Comparison of ENCODE assay signal across 11 mouse cellular contexts in the genomic region with DNA sequence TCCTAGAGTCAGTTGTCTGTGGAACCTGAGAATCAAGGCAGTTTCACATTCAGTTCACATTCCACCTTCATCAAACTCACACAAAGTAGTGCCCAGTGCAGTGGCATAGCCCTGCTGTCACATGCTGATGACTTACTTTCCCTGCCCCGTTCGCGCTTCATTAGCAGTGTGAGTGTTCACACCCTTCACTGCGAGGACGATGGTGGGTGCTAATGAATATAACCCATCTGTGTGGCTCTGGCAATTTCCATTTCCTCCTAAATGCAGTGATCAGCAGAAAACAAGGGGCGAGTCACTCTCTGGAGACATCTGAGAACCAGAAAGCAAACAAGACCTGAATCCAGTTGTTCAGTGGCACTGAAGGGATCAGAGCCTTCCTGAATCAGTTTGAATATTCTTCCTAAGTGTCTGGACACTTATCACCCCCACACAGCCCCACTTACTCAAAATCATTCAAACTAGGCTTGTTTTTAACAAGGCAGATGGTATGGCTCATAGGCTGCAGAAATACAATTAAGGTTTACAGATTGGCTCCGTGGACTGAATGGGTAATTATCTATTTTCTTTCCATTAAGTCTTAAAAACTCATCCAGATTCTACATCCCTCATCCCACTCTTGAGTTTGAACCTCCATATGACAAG.
DNase-seq lines count a peak whose midpoint lies in the region; ATAC-seq and TF ChIP-seq lines count a peak whose summit lies in the region.
"Had no signal": no experiment of that assay in that cellular context is flagged by ENCODE, and none has a peak within 500 bp of the region (broad histone marks: within the 10 kb centered on the region; RNA-seq: fewer than 3 reads in every experiment).

No protein-coding gene starts in this region.

- H3K27me3 ChIP-seq in CH12.LX (replicated peaks) = no peaks in the 10 kb centered on the region
- H3K27me3 ChIP-seq in forebrain, embryonic 16.5 days (replicated peaks; ENCODE audit: control insufficient read depth, insufficient read depth, low read length) = no peaks in the 10 kb centered on the region
- no peaks in the 10 kb centered on the region for H3K27me3 ChIP-seq in midbrain, embryonic 14.5 days (ENCODE audit: control insufficient read depth, insufficient read depth, low read length)
- H3K27me3 ChIP-seq: liver, embryonic 15.5 days had no signal

- TF ChIP-seq RAD21 in CH12.LX (IDR thresholded peaks at IDR 0.05; ENCODE audit: low read depth, low read length) = no peak

- H3K4me1 ChIP-seq in CH12.LX (ENCODE audit: control insufficient read depth in 1 of 2, insufficient read depth in 2 of 2) = peaks cover 7 to 8% of the 10 kb centered on the region in 2 experiments
- peaks cover 19% of the 10 kb centered on the region for H3K4me1 ChIP-seq in forebrain, embryonic 16.5 days (replicated peaks; ENCODE audit: control insufficient read depth, insufficient read depth, low read length)
- peaks cover 16% of the 10 kb centered on the region for H3K4me1 ChIP-seq in midbrain, embryonic 14.5 days (ENCODE audit: control insufficient read depth, insufficient read depth, low read length)
- H3K4me1 ChIP-seq: liver, embryonic 15.5 days had no signal

- dilution Hi-C loops in CH12.LX (cut with MboI; ENCODE audit: extremely low pct_ligation_motif_present, extremely low pct_unique_long_range_greater_than_20kb, low sequenced_read_pairs) = no loop called here

- no peaks in the 10 kb centered on the region for H3K9me3 ChIP-seq in CH12.LX (replicated peaks; ENCODE audit: low read length)
- H3K9me3 ChIP-seq in forebrain, embryonic 16.5 days (ENCODE audit: control insufficient read depth, low read length) = no peaks in the 10 kb centered on the region
- H3K9me3 ChIP-seq in midbrain, embryonic 14.5 days (ENCODE audit: control insufficient read depth, low read length) = no peaks in the 10 kb centered on the region
- H3K9me3 ChIP-seq: liver, embryonic 15.5 days had no signal

- no peak overlapping the region for H3K27ac ChIP-seq in CH12.LX (ENCODE audit: insufficient read depth, low read depth)
- peak overlapping the region; percentile 88 for H3K27ac ChIP-seq in forebrain, embryonic 16.5 days (ENCODE audit: low read length)
- H3K27ac ChIP-seq in midbrain, embryonic 14.5 days (replicated peaks; ENCODE audit: low read depth, low read length) = no peak overlapping the region
- H3K27ac ChIP-seq: liver, embryonic 15.5 days had no signal

- in situ Hi-C loops in CH12.LX (cut with MboI; ENCODE audit: low pct_ligation_motif_present, low pct_unique_long_range_greater_than_20kb, low sequenced_read_pairs) = no loop called here

- WGBS in forebrain, embryonic 16.5 days = 37% methylated on average over 7 of the region's 7 CpGs
- WGBS in midbrain, embryonic 14.5 days = 26% methylated on average over 7 of the region's 7 CpGs

- DNase-seq in embryo, embryonic 11 days = peak; percentile 33
- DNase-seq in embryo, embryonic 10 days (ENCODE audit: low spot score) = no peak
- DNase-seq in CH12.LX (ENCODE audit: extremely low read depth) = peak; percentile 15
- peak; percentile 22 for DNase-seq in midbrain, embryonic 14.5 days
- DNase-seq in heart, adult 8-10 months (ENCODE audit: low spot score) = no peak
- DNase-seq: adrenal gland, postnatal 36 days; thymus, postnatal 14 days had no signal

- no peak for TF ChIP-seq EP300 in CH12.LX (IDR thresholded peaks at IDR 0.05; ENCODE audit: low read length)

- TF ChIP-seq POLR2A in CH12.LX (IDR thresholded peaks at IDR 0.05; ENCODE audit: low read depth, low read length) = no peak

- H3K79me2 ChIP-seq in CH12.LX (replicated peaks; ENCODE audit: control insufficient read depth, extremely low read depth, insufficient read depth, poor library complexity, severe bottlenecking) = no peaks in the 10 kb centered on the region

- peak overlapping the region; percentile 64; the same call in 1 of the 2 replicates for H3K4me2 ChIP-seq in CH12.LX (ENCODE audit: insufficient read depth, low read depth, poor library complexity, severe bottlenecking)
- no peak overlapping the region for H3K4me2 ChIP-seq in forebrain, embryonic 16.5 days (ENCODE audit: low read length)
- no peak overlapping the region for H3K4me2 ChIP-seq in midbrain, embryonic 14.5 days (ENCODE audit: low read length)
- H3K4me2 ChIP-seq: liver, embryonic 15.5 days had no signal

- TF ChIP-seq CTCF in CH12.LX (conservative IDR thresholded peaks at IDR 0.05 in 1 of 2, IDR thresholded peaks at IDR 0.05 in 1 of 2; ENCODE audit: low read depth in 2 of 2, low read length in 2 of 2) = no peak

- H3K9ac ChIP-seq in CH12.LX (ENCODE audit: insufficient read depth, low read depth) = no peak overlapping the region
- no peak overlapping the region for H3K9ac ChIP-seq in forebrain, embryonic 16.5 days (replicated peaks; ENCODE audit: low read depth, low read length)
- no peak overlapping the region for H3K9ac ChIP-seq in midbrain, embryonic 14.5 days (replicated peaks; ENCODE audit: low read length)
- H3K9ac ChIP-seq: liver, embryonic 15.5 days had no signal

- no peaks in the 10 kb centered on the region for H3K36me3 ChIP-seq in CH12.LX (replicated peaks in 1 of 2; ENCODE audit: control insufficient read depth in 1 of 2, insufficient read depth in 1 of 2, low read length in 1 of 2)
- H3K36me3 ChIP-seq in forebrain, embryonic 16.5 days (ENCODE audit: control insufficient read depth, insufficient read depth) = no peaks in the 10 kb centered on the region
- no peaks in the 10 kb centered on the region for H3K36me3 ChIP-seq in midbrain, embryonic 14.5 days (ENCODE audit: control insufficient read depth, insufficient read depth, low read length)
- H3K36me3 ChIP-seq: liver, embryonic 15.5 days had no signal

- peak; percentile 94 for ATAC-seq in forebrain, embryonic 16.5 days
- no peak for ATAC-seq in midbrain, embryonic 14.5 days (ENCODE audit: low FRiP score, low TSS enrichment)
- ATAC-seq in CD4-positive, CD25-positive, alpha-beta regulatory T cell, adult 4 months = no peak
- ATAC-seq in granulocyte monocyte progenitor cell, adult 5-6 weeks (replicated peaks; ENCODE audit: poor library complexity, severe bottlenecking) = no peak

- peak overlapping the region in 1 of 3 experiments; percentile 49 for H3K4me3 ChIP-seq in CH12.LX (replicated peaks in 1 of 3; ENCODE audit: low read depth in 2 of 3, low read length in 2 of 3, poor library complexity in 1 of 3)
- no peak overlapping the region for H3K4me3 ChIP-seq in forebrain, embryonic 16.5 days (replicated peaks; ENCODE audit: low read length)
- no peak overlapping the region for H3K4me3 ChIP-seq in midbrain, embryonic 14.5 days (replicated peaks; ENCODE audit: low read depth, low read length)
- H3K4me3 ChIP-seq: liver, embryonic 15.5 days had no signal

TF ChIP-seq in CH12.LX, 34 proteins besides CTCF, POLR2A, EP300 and RAD21:
- TF ChIP-seq CHD2 (IDR thresholded peaks at IDR 0.05; ENCODE audit: low read length) = no peak
- TF ChIP-seq MAFK (IDR thresholded peaks at IDR 0.05; ENCODE audit: insufficient replicate concordance, low read length) = 0 out of 2 replicates have a peak, but pooled peaks have one; percentile 29

Comparison
In these comparisons a context has a peak if more than half of its experiments do, and no peak if none do; other contexts are left out.
1. DNase-seq: peak in embryo, embryonic 11 days (single experiment), CH12.LX (single experiment) and midbrain, embryonic 14.5 days (single experiment); none in embryo, embryonic 10 days (single experiment) and heart, adult 8-10 months (single experiment).